Mouse (Mus musculus) erythroblast, embryonic 14.5 days (primary cell): ENCODE measurements around the gene Krt76.

Experiments
- GATA1 ChIP-seq: IDR thresholded peaks from 2 replicates; pipeline ENCODE4 v1.6.1; 2012; ENCODE audit warnings: low read length, inconsistent platforms, mixed read lengths
- TAL1 ChIP-seq: IDR thresholded peaks from 3 replicates; pipeline ENCODE4 v1.6.1; 2012; ENCODE audit warnings: low read length, inconsistent platforms, mixed read lengths

GRCm38 (mm10) chr15:101902171-101903149 lies 9.7 kb upstream of the Krt76 start:
- TF ChIP-seq GATA1 (no peak), TAL1 (no peak)
